Mouse (Mus musculus) heart, postnatal 0 days (tissue): ENCODE measurements around the gene Zfp646. TPM values are rescaled to one million over a fixed set of nuclear protein-coding genes. Genes with fewer than 3 reads are reported as not detected.
"Not testable (repeated sequence)": the region's sequence is repeated elsewhere in the genome, so short reads cannot be mapped to it uniquely, and the experiment has no call there.

Experiments
- ATAC-seq: fragments of 200-750 bp; cut with Nextera tagmentation; 2 replicates; pipeline ENCODE4 v1.8.0; 2017; ENCODE audit warnings: low read depth, moderate number of reproducible peaks, moderate library complexity; ENCODE audit not compliant: insufficient read depth
- DNase-seq: peaks from one replicate; pipeline ENCODE4 v3.0.0-alpha.2; 2016; ENCODE audit warnings: low spot score
- H3K27ac ChIP-seq: fragments of 300-500 bp; sonication (generic); 2 replicates; pipeline ENCODE4 v1.5.1; 2014; ENCODE audit warnings: low read depth, mild to moderate bottlenecking
- H3K27me3 ChIP-seq: fragments of 300-500 bp; sonication (generic); 2 replicates; pipeline ENCODE4 v1.6.1; 2014; ENCODE audit warnings: low read length, mixed read lengths; ENCODE audit not compliant: control insufficient read depth, insufficient read depth
- H3K36me3 ChIP-seq: fragments of 300-500 bp; sonication (generic); replicated peaks from 2 replicates; pipeline ENCODE4 v1.6.1; 2014; ENCODE audit warnings: low read length, mixed read lengths; ENCODE audit not compliant: control insufficient read depth, insufficient read depth
- H3K4me1 ChIP-seq: fragments of 300-500 bp; sonication (generic); 2 replicates; pipeline ENCODE4 v1.6.1; 2014; ENCODE audit warnings: antibody characterized with exemption; ENCODE audit not compliant: control insufficient read depth, insufficient read depth
- H3K4me2 ChIP-seq: fragments of 300-500 bp; sonication (generic); 2 replicates; pipeline ENCODE4 v1.6.1; 2014; ENCODE audit warnings: low read depth, mild to moderate bottlenecking, low read length, moderate library complexity
- H3K4me3 ChIP-seq: fragments of 300-500 bp; sonication (generic); 2 replicates; pipeline ENCODE4 v1.5.1; 2014; ENCODE audit warnings: low read depth, low read length
- H3K9ac ChIP-seq: fragments of 300-500 bp; sonication (generic); replicated peaks from 2 replicates; pipeline ENCODE4 v1.6.1; 2014; ENCODE audit warnings: low read depth, low read length, mixed read lengths
- H3K9me3 ChIP-seq: fragments of 300-500 bp; sonication (generic); replicated peaks from 2 replicates; pipeline ENCODE4 v1.6.1; 2016; ENCODE audit warnings: low read length; ENCODE audit not compliant: control insufficient read depth
- CTCF ChIP-seq: IDR thresholded peaks from 2 replicates; pipeline ENCODE4 v1.5.1; 2016; ENCODE audit warnings: antibody characterized with exemption, control low read depth, low read depth
- EP300 ChIP-seq: IDR thresholded peaks from 2 replicates; pipeline ENCODE4 v1.6.1; 2016; ENCODE audit warnings: antibody characterized with exemption, low read depth
- WGBS: fragments of 180-500 bp; shearing (Covaris S2); extraction: QIAGEN DNeasy Blood & Tissue Kit; methylation state at CpG from one replicate; pipeline ENCODE4 v1.1.7; 2014; 5-methylcytosine and 5-hydroxymethylcytosine counted together
- polyA plus RNA-seq: library from polyadenylated mRNA; unstranded; fragments of >200 nt; fragmentation: Nextera tagmentation; extraction: Ambion mirVana; gene quantifications from 2 replicates; pipeline ENCODE4 v1.2.1, GENCODE M21; 2015
- total RNA-seq: library from RNA; depleted of rRNA; stranded (reverse); fragments of >200 nt; gene quantifications from 2 replicates; pipeline ENCODE4 v1.2.3, GENCODE M21; 2014; ENCODE audit warnings: low replicate concordance

The Zfp646 gene
- total and polyA plus RNA-seq, 2 experiments from 2014 or later: 3.0 to 19.5 TPM

DNA sequence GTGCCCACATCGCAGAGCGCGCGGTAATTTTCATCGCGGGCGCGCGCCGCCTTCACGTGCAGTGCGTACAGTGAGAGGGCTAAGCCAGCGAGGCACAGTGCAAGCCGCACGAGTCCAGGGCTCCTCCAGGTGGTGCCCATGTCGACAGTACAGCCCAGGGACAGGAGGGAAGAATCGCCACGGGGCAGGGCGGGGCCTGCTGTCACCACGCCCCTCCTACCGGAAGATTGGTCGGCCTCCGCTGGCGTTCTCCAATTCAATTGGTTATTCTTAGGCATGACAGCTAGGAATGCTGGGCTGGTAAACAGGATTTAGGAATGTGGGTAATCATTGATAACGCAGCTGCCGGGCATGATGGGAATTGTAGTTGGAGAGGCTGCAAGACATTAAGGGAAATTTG is 19.4 kb downstream of the Zfp646 start, which contains the start of the genes Gm21974 and Vkorc1:
Gene Gm21974 (minus strand): TSS at position 13 of the 400 bp plus-strand sequence.
Gene Vkorc1 (minus strand): TSS at position 176 of the 400 bp plus-strand sequence.
- under 1% methylated on average over 26 of the region's 26 CpGs for WGBS
- Histone ChIP-seq H3K9ac (peak within 1 kb of the TSS; percentile 58), H3K4me3 (peak within 1 kb of the TSS; percentile 56)

DNA sequence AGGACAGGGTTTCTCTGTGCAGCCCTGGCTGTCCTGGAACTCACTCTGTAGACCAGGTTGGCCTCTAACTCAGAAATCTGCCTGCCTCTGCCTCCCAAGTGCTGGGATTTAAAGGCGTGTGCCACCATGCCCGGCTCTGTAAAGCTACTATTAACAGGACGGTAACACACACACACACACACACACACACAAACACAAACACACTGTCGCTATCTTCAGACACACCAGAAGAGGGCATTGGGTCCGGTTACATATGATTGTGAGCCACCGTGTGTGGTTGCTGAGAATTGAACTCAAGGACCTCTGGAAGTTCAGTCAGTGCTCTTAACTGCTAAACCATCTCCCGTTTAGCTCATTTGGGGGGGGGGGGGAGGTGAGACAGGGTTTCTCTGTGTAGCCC is 19.9 kb downstream of the Zfp646 start:
- not testable (repeated sequence) for H3K9me3 ChIP-seq, H3K27me3 ChIP-seq, H3K4me1 ChIP-seq, DNase-seq, H3K9ac ChIP-seq
- ATAC-seq: peak; percentile 1; the same call in 1 of the 2 replicates
- Histone ChIP-seq H3K4me2 (peak overlapping the region; percentile 88; the same call in 1 of the 2 replicates), H3K36me3 (peaks cover 15% of the 10 kb centered on the region), H3K27ac (peak overlapping the region; percentile 78; the same call in 1 of the 2 replicates), H3K4me3 (0 out of 2 replicates have a peak overlapping the region, but pooled peaks have one; percentile 56)
- WGBS: 71% methylated on average over 7 of the region's 7 CpGs

More for the DNA sequence above, 19.4 kb downstream of the Zfp646 start, which contains the start of the genes Gm21974 and Vkorc1:
- Histone ChIP-seq H3K4me2 (peak within 1 kb of the TSS; percentile 88), H3K27me3 (no peaks in the 10 kb centered on the region), H3K27ac (peak within 1 kb of the TSS; percentile 78), H3K36me3 (peaks cover 15% of the 10 kb centered on the region), H3K9me3 (no peaks in the 10 kb centered on the region), H3K4me1 (peaks cover 6% of the 10 kb centered on the region)
- DNase-seq: peak; percentile 98
- TF ChIP-seq EP300 (0 out of 2 replicates have a peak, but pooled peaks have one; percentile 29), CTCF (peak; percentile 39)
- peak; percentile 97 for ATAC-seq

DNA sequence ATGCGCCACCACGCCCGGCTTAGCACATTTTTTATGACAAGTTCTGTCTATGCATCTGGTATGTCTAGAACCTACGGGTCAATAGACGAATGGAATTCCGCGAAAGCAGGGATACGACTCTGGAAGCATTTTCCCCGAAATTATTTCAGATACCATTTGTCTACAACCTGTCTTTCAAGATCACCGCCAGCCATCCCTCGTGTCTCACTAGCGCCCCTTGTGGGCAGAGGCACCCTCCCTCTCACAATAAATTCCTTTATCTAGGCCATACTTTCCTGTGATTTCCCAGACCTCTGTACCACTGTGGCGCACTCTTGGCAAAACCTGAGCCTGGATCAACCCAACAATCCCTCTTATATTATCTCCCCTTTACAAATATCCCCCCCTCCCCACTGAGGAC is 20.4 kb downstream of the Zfp646 start:
- ATAC-seq: no peak
- Histone ChIP-seq H3K36me3 (peaks cover 15% of the 10 kb centered on the region), H3K4me3 (no peak overlapping the region), H3K9ac (no peak overlapping the region), H3K4me2 (no peak overlapping the region), H3K27ac (no peak overlapping the region), H3K4me1 (peaks cover 6% of the 10 kb centered on the region), H3K27me3 (no peaks in the 10 kb centered on the region), H3K9me3 (no peaks in the 10 kb centered on the region)
- 55% methylated on average over 13 of the region's 13 CpGs for WGBS
- TF ChIP-seq CTCF (peak; percentile 56), EP300 (no peak)
- no peak for DNase-seq

DNA sequence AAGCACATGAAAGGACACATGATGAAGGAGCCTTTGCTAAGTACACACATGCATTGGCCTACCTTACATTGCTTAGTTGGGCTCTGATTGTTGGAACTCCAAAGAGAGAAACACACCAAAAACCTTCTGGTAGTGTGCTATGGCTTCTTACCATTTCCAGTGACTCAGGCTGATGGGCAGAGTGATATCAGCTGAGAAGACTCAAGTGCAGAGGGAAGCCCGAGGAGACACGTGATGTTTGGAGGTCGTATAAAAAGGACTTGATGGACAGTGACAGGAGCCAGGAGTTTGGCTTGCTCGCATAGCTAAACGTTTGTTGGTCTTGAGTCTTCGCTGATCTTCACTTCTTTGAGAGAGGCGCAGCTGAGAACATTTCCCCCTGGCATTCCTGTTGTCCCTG is 21.5 kb downstream of the Zfp646 start:
- 85% methylated on average over 7 of the region's 7 CpGs for WGBS
- Histone ChIP-seq H3K9ac (no peak overlapping the region), H3K27me3 (no peaks in the 10 kb centered on the region), H3K4me3 (no peak overlapping the region), H3K27ac (no peak overlapping the region), H3K4me1 (peaks cover 6% of the 10 kb centered on the region), H3K4me2 (no peak overlapping the region), H3K9me3 (no peaks in the 10 kb centered on the region), H3K36me3 (peaks cover 7% of the 10 kb centered on the region)
- ATAC-seq: no peak
- TF ChIP-seq EP300 (no peak), CTCF (no peak)
- DNase-seq: no peak

DNA sequence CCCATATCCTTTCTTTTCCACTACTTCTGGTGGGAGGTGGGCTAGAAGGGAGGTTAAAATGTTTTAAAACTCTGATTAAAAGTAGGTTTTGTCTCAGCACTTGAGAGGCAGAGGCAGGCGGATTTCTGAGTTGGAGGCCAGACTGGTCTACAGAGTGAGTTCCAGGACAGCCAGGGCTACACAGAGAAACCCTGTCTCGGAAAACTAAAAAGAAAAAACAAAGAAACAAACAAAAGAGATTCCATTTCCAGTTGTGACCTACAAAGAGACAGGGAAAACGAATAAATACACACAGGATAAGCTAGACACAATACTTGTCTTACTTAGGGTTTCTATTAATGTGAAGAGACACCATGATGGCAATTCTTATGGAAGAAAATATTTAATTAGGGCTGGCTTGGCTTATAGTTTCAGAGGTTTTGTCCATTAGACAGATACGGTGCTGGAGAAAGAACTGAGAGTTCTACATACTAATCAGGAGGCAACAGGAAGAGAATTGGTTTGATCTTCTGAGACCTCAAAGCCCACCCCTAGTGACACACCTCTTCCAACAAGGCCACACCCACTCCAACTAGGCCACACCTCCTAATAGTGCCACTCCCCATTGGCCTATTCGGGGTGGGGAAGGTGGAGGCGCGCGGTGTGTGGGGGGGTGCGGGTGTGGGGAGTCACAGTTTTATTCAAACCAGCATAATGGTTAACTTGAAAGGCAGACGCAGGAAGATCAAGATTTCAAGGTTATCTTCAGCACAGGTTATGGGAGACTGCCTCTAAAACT is 22.3 kb downstream of the Zfp646 start:
- H3K4me1 ChIP-seq: peaks cover 6% of the 10 kb centered on the region
- no peak for ATAC-seq
- DNase-seq: no peak
- H3K36me3 ChIP-seq: no peaks in the 10 kb centered on the region
- 34% methylated on average over 10 of the region's 10 CpGs for WGBS
- H3K9me3 ChIP-seq: no peaks in the 10 kb centered on the region
- no peak overlapping the region for H3K4me2 ChIP-seq
- H3K4me3 ChIP-seq: no peak overlapping the region
- H3K9ac ChIP-seq: no peak overlapping the region
- TF ChIP-seq CTCF: no peak
- no peak for TF ChIP-seq EP300
- H3K27me3 ChIP-seq: no peaks in the 10 kb centered on the region
- H3K27ac ChIP-seq: no peak overlapping the region
